Mouse (Mus musculus): ENCODE results near the gene Nxph4. TPM values are rescaled to one million over a fixed set of nuclear protein-coding genes. Genes with fewer than 3 reads are reported as not detected.
A peak's percentile ranks its signal among the peaks of the same experiment; 100 is the strongest.

Nxph4 gene
- polyA plus RNA-seq, 1 experiment from 2014 or later: 4.4 TPM

DNA sequence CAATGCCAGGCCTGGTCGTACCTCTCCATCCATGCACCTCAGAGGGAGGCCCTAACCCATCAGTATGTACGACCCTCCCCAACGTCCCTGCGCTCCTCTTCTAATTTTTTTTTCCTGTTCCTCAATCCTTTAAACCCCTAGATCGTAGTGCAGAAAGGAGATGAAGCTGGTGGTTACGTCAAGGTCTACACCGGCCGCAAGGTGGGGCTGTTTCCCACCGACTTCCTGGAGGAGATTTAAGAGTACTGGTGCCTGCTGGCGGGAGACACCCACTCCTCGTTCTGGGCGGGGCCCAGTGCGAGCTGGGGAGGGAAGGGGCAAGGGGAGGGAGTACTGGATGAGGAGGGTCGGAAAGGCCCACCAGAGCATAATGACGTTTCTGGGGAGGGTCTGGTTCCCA, 26.1 kb downstream of the Nxph4 start:
- H3K9me3 ChIP-seq (ENCODE audit: control insufficient read depth, low read length): no peaks in the 10 kb centered on the region
- ATAC-seq: no peak
- H3K4me2 ChIP-seq (ENCODE audit: low read depth, low read length): peak overlapping the region; percentile 75
- H3K27me3 ChIP-seq (replicated peaks; ENCODE audit: control insufficient read depth, insufficient read depth, low read length): peaks cover 59% of the 10 kb centered on the region
- WGBS: 6% methylated on average over 15 of the region's 15 CpGs
- H3K27ac ChIP-seq (ENCODE audit: low read length): no peak overlapping the region
- H3K4me3 ChIP-seq (ENCODE audit: low read length): 0 out of 2 replicates have a peak overlapping the region, but pooled peaks have one; percentile 14
- H3K4me1 ChIP-seq (ENCODE audit: control insufficient read depth, insufficient read depth, low read length): peaks cover 36% of the 10 kb centered on the region
- H3K36me3 ChIP-seq (ENCODE audit: control insufficient read depth, insufficient read depth, low read length): no peaks in the 10 kb centered on the region
- H3K9ac ChIP-seq (ENCODE audit: low read depth, low read length): no peak overlapping the region

DNA sequence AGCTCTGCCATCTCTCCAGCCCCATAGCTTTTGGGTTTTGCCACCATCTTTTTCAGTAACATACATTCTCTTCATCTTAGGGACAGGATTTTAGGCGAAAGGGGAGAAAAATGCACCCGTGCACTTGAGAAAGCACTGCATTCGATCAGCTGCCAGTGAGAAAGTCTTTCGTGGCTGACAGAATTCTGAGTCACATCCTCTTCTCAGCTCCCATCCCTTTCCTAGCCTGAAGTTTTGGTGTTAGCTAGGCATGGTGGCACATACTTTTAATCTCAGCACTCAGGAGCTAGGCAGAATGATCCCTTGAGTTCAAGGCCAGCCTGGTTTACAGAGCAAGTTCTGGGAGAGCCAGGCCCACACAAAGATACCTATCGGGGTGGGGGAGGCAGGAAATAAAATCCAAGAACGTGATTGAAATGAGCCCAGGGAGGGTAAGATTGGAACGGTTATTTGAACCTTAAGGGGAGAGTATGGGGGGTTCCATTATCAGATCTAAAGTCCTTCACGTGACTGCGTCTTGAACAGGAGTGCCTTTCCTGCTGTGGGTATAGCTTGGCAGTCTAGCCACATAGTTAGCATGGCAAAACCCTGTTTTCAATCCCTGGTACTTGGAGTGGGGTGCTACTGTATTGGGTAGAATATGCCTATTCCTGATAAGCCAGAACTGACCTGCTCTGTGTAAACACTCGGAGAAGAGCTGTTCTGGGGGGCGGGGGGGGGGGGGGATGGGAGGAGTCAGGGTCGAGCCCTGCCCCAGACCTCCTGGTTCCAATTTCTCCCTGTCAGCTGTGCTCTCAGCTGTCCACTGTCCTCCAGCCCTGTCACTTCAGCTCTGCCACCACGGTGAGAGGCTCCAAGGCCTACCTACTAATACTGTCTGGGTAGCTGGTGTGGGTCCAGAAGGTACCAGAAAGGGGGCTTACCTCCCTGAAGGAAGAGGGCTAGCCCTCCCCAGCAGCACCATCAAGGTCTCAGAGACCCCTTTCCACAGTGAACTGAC, 33.2 kb downstream of the Nxph4 start, which contains the start of gene Stac3:
Gene Stac3, plus strand, starts transcription at position 793 of the 1,000 bp plus-strand sequence.
- Histone ChIP-seq H3K4me1 (ENCODE audit: control insufficient read depth, insufficient read depth, low read length) (no peaks in the 10 kb centered on the region), H3K27me3 (replicated peaks; ENCODE audit: control insufficient read depth, insufficient read depth, low read length) (no peaks in the 10 kb centered on the region), H3K9me3 (ENCODE audit: control insufficient read depth, low read length) (no peaks in the 10 kb centered on the region), H3K9ac (ENCODE audit: low read depth, low read length) (no peak within 1 kb of the TSS), H3K36me3 (ENCODE audit: control insufficient read depth, insufficient read depth, low read length) (peaks cover 4% of the 10 kb centered on the region; the same call in 1 of the 2 replicates), H3K27ac (ENCODE audit: low read length) (no peak within 1 kb of the TSS), H3K4me3 (ENCODE audit: low read length) (no peak within 1 kb of the TSS), H3K4me2 (ENCODE audit: low read depth, low read length) (no peak within 1 kb of the TSS)
- 65% methylated on average over 13 of the region's 13 CpGs for WGBS
- no peak for ATAC-seq

- H3K4me1 ChIP-seq (ENCODE audit: control insufficient read depth, insufficient read depth, low read length): no peaks in the 10 kb centered on the region
- no peak for ATAC-seq
- no peak overlapping the region for H3K4me2 ChIP-seq (ENCODE audit: low read depth, low read length)
- WGBS: 79% methylated on average over 4 of the region's 4 CpGs
- H3K4me3 ChIP-seq (ENCODE audit: low read length): no peak overlapping the region
- H3K9me3 ChIP-seq (ENCODE audit: control insufficient read depth, low read length): no peaks in the 10 kb centered on the region
- no peak overlapping the region for H3K27ac ChIP-seq (ENCODE audit: low read length)
- no peak overlapping the region for H3K9ac ChIP-seq (ENCODE audit: low read depth, low read length)
- no peaks in the 10 kb centered on the region for H3K27me3 ChIP-seq (replicated peaks; ENCODE audit: control insufficient read depth, insufficient read depth, low read length)
- H3K36me3 ChIP-seq (ENCODE audit: control insufficient read depth, insufficient read depth, low read length): peaks cover 7% of the 10 kb centered on the region; the same call in 1 of the 2 replicates
These were observed 34.3 kb downstream of the Nxph4 start for GRCm38 (mm10) chr10:127500042-127500441.

DNA sequence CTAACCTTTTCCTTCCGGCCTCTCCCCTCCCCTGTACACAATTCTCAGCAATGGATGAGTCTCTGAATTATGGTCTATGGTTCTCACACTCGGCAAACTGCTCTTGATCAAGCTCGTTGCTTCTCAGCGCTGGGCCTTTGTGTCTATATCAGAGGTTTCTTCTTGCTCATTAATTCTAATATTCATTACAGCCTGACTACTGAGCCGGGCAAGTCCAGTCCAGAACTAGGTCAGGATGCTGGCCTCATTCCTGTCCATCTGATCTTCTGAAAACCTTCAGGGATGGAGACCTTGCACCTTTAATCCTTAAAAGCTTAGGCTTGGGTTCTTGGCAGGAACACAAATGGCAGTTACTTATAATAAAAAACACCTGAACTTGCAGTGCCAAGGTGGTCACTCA, 34.8 kb downstream of the Nxph4 start:
- no peak overlapping the region for H3K9ac ChIP-seq (ENCODE audit: low read depth, low read length)
- H3K36me3 ChIP-seq (ENCODE audit: control insufficient read depth, insufficient read depth, low read length): peaks cover 12% of the 10 kb centered on the region; the same call in 1 of the 2 replicates
- H3K27ac ChIP-seq (ENCODE audit: low read length): no peak overlapping the region
- no peaks in the 10 kb centered on the region for H3K9me3 ChIP-seq (ENCODE audit: control insufficient read depth, low read length)
- H3K4me3 ChIP-seq (ENCODE audit: low read length): no peak overlapping the region
- H3K27me3 ChIP-seq (replicated peaks; ENCODE audit: control insufficient read depth, insufficient read depth, low read length): no peaks in the 10 kb centered on the region
- no peak for ATAC-seq
- WGBS: 80% methylated on average over 5 of the region's 5 CpGs
- H3K4me2 ChIP-seq (ENCODE audit: low read depth, low read length): no peak overlapping the region
- no peaks in the 10 kb centered on the region for H3K4me1 ChIP-seq (ENCODE audit: control insufficient read depth, insufficient read depth, low read length)

- Histone ChIP-seq H3K9me3 (ENCODE audit: control insufficient read depth, low read length) (no peaks in the 10 kb centered on the region), H3K4me3 (ENCODE audit: low read length) (no peak overlapping the region), H3K4me2 (ENCODE audit: low read depth, low read length) (no peak overlapping the region), H3K4me1 (ENCODE audit: control insufficient read depth, insufficient read depth, low read length) (no peaks in the 10 kb centered on the region), H3K36me3 (ENCODE audit: control insufficient read depth, insufficient read depth, low read length) (peaks cover 16% of the 10 kb centered on the region), H3K27ac (ENCODE audit: low read length) (no peak overlapping the region), H3K27me3 (replicated peaks; ENCODE audit: control insufficient read depth, insufficient read depth, low read length) (no peaks in the 10 kb centered on the region), H3K9ac (ENCODE audit: low read depth, low read length) (no peak overlapping the region)
- 97% methylated on average over 3 of the region's 3 CpGs for WGBS
- no peak for ATAC-seq
These were observed 38.2 kb downstream of the Nxph4 start for GRCm38 (mm10) chr10:127496156-127496555.

DNA sequence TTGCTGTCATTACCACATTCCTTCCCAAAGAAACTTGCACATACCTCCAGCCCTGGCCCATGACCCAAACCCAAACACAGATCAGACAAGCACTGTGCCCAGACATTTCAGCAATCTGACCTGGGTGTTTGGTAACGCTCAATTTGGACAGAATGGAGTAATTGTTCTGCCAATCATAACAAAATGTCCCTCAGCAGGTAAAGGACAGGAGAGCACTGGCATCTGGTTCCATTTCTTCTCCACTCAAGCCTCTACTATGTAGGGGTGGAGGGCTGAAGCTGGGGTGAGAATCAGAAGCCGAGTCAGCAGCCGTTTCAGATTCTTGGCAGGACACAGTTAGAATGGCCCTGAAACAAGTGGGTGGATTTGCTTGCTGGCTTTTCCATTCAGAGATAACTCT, 42.2 kb downstream of the Nxph4 start:
- H3K4me2 ChIP-seq (ENCODE audit: low read depth, low read length): no peak overlapping the region
- no peaks in the 10 kb centered on the region for H3K27me3 ChIP-seq (replicated peaks; ENCODE audit: control insufficient read depth, insufficient read depth, low read length)
- WGBS: 86% methylated on average over 3 of the region's 3 CpGs
- H3K9me3 ChIP-seq (ENCODE audit: control insufficient read depth, low read length): no peaks in the 10 kb centered on the region
- no peak overlapping the region for H3K9ac ChIP-seq (ENCODE audit: low read depth, low read length)
- peaks cover 12% of the 10 kb centered on the region for H3K36me3 ChIP-seq (ENCODE audit: control insufficient read depth, insufficient read depth, low read length)
- H3K27ac ChIP-seq (ENCODE audit: low read length): no peak overlapping the region
- H3K4me3 ChIP-seq (ENCODE audit: low read length): no peak overlapping the region
- H3K4me1 ChIP-seq (ENCODE audit: control insufficient read depth, insufficient read depth, low read length): no peaks in the 10 kb centered on the region
- ATAC-seq: no peak

DNA sequence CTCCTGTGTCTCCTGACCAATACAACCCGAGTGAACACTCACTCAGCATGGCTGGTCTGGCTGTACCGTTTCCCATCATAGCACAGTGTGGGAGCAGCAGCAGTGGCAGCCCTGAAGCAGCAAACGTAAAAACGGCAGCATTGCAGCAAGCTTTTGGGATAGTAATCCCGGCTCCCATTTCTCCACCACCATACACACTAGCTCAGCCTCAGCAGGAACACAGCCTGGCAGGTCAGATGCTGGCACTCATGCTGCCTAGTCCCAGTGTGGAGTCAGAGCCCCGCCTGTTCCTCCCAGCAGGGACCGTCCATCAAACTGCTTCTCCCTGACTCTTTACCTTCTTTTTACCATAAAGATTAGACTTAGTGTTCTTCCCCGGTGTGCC, 43.2 kb downstream of the Nxph4 start:
- 78% methylated on average over 8 of the region's 8 CpGs for WGBS
- Histone ChIP-seq H3K36me3 (ENCODE audit: control insufficient read depth, insufficient read depth, low read length) (peaks cover 12% of the 10 kb centered on the region), H3K4me1 (ENCODE audit: control insufficient read depth, insufficient read depth, low read length) (no peaks in the 10 kb centered on the region), H3K4me3 (ENCODE audit: low read length) (no peak overlapping the region), H3K27ac (ENCODE audit: low read length) (no peak overlapping the region), H3K9me3 (ENCODE audit: control insufficient read depth, low read length) (no peaks in the 10 kb centered on the region), H3K27me3 (replicated peaks; ENCODE audit: control insufficient read depth, insufficient read depth, low read length) (no peaks in the 10 kb centered on the region), H3K4me2 (ENCODE audit: low read depth, low read length) (no peak overlapping the region), H3K9ac (ENCODE audit: low read depth, low read length) (no peak overlapping the region)
- ATAC-seq: no peak

DNA sequence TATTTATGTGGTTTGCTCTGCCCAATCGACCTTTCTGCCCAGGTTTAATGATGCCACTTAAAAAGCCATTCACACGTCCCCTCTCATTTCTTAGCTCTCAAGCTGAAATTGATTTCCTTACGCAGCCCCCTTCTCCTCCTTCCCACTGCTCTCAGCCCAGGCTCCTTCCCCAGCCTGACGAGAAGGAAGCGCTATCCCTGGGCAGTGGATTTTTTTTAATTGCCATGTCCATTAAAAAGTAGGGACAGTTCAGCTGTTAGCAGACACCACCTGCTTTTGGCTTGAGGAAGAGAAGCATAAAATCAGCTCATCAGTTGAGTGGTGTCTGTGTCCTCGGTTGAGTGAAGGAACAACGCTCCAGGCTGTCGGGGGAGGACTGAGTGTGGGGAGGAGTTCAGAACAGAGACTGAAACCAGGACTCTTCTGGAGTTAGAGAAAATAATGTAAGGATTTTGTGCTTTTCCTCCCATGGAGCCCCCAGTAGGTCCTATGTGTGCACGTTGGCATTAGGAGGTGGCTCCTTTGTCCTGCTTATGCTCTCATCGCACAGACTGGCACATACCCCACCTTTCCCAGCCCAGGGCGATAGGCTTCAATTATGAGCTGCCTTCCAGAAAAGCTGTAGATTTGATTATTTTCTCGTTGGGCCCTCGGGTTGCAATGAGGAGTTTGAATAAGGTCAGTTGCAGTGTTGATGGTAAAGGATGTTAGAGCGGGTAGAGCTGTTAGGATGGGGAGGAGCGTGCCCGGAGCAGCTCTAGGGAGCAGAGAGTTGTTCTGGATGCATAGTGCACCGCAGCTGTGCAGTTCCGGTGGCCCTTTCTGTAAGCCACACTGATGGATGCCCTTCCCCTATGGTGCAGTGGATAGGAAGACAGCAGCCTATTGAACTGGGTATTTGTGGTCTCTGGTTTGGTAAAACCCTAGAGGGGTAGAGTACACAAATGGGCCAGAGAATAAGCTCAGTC, 43.9 kb downstream of the Nxph4 start:
- Histone ChIP-seq H3K4me2 (ENCODE audit: low read depth, low read length) (no peak overlapping the region), H3K9ac (ENCODE audit: low read depth, low read length) (no peak overlapping the region), H3K27me3 (replicated peaks; ENCODE audit: control insufficient read depth, insufficient read depth, low read length) (no peaks in the 10 kb centered on the region), H3K27ac (ENCODE audit: low read length) (no peak overlapping the region), H3K9me3 (ENCODE audit: control insufficient read depth, low read length) (no peaks in the 10 kb centered on the region), H3K4me1 (ENCODE audit: control insufficient read depth, insufficient read depth, low read length) (no peaks in the 10 kb centered on the region), H3K4me3 (ENCODE audit: low read length) (no peak overlapping the region), H3K36me3 (ENCODE audit: control insufficient read depth, insufficient read depth, low read length) (peaks cover 14% of the 10 kb centered on the region)
- 85% methylated on average over 18 of the region's 18 CpGs for WGBS
- ATAC-seq: no peak

GRCm38 (mm10) chr10:127488856-127489255, 45.5 kb downstream of the Nxph4 start:
- no peak for ATAC-seq
- H3K4me1 ChIP-seq (ENCODE audit: control insufficient read depth, insufficient read depth, low read length): no peaks in the 10 kb centered on the region

More at GRCm38 (mm10) chr10:127488856-127489255, 45.5 kb downstream of the Nxph4 start:
- WGBS: 87% methylated on average over 7 of the region's 7 CpGs
- Histone ChIP-seq H3K27ac (ENCODE audit: low read length) (no peak overlapping the region), H3K4me3 (ENCODE audit: low read length) (no peak overlapping the region), H3K27me3 (replicated peaks; ENCODE audit: control insufficient read depth, insufficient read depth, low read length) (no peaks in the 10 kb centered on the region), H3K9me3 (ENCODE audit: control insufficient read depth, low read length) (no peaks in the 10 kb centered on the region), H3K9ac (ENCODE audit: low read depth, low read length) (no peak overlapping the region), H3K4me2 (ENCODE audit: low read depth, low read length) (no peak overlapping the region), H3K36me3 (ENCODE audit: control insufficient read depth, insufficient read depth, low read length) (peaks cover 9% of the 10 kb centered on the region)

All from intestine, embryonic 16.5 days (tissue).